Mouse (Mus musculus) thymus, adult 2 months (tissue): ENCODE measurements around the gene Pla2g5.

Experiments used
- CTCF ChIP-seq: fragments of 200-500 bp; IDR thresholded peaks from 2 replicates; pipeline ENCODE4 v1.5.1; 2012; ENCODE audit warnings: mild to moderate bottlenecking, control low read depth, low read length, moderate library complexity, borderline replicate concordance; ENCODE audit not compliant: control insufficient read depth, poor library complexity, insufficient read depth; ENCODE audit errors: extremely low read depth
- POLR2A ChIP-seq: fragments of 200-500 bp; IDR thresholded peaks from 2 replicates; pipeline ENCODE4 v1.6.1; 2012; ENCODE audit warnings: mild to moderate bottlenecking, low read length, control low read depth, moderate library complexity; ENCODE audit not compliant: control insufficient read depth, poor library complexity, insufficient read depth; ENCODE audit errors: extremely low read depth

DNA sequence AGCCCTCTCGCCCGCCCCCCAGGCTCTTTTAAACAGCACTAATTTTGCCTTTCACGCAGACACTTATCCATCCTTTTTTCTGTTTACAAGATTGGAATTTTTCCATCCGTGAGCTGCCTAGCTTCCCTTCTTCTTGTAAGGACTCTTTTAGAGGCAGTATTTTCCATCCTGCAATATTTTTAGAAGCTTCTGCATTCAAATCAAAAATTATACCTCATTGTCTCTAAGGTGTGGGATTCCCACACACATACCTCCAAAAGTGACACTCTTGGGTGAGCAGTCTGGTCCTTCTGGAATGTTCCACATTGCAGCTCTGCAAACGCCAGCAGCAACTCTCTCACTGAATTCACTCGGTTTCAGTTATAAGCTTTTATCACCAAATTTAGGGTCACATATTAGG, 10.3 kb downstream of the Pla2g5 start:
- TF ChIP-seq CTCF (no peak), POLR2A (no peak)
